Mouse (Mus musculus) ES-E14 (cell line): ENCODE data around the gene Ccdc88c. TPM values are rescaled to one million over a fixed set of nuclear protein-coding genes. Genes with fewer than 3 reads are reported as not detected.

Experiments used
- DNase-seq: peaks from one replicate; pipeline ENCODE4 v3.0.0-alpha.2; 2013; ENCODE audit warnings: low read depth, low spot score
- H3K27ac ChIP-seq: 2 replicates; pipeline ENCODE4 v1.5.1; 2012; ENCODE audit warnings: low read depth, mild to moderate bottlenecking, low read length, moderate library complexity, mixed read lengths; ENCODE audit not compliant: poor library complexity, insufficient read depth, severe bottlenecking
- H3K36me3 ChIP-seq: 2 replicates; pipeline ENCODE4 v1.6.1; 2012; ENCODE audit warnings: mild to moderate bottlenecking, low read length, moderate library complexity, mixed read lengths; ENCODE audit not compliant: control insufficient read depth, poor library complexity, insufficient read depth, severe bottlenecking
- H3K4me1 ChIP-seq, 2 experiments: fragments of 150-350 bp in 1 of 2; sonication (generic) in 1 of 2; 2 replicates each; pipeline ENCODE4 v1.6.1; 2012; ENCODE audit warnings: low read length in 2 of 2, mild to moderate bottlenecking in 1 of 2, mixed read lengths in 1 of 2; ENCODE audit not compliant: control insufficient read depth in 2 of 2, insufficient read depth in 2 of 2, poor library complexity in 1 of 2
- H3K4me3 ChIP-seq, 2 experiments: fragments of 150-350 bp in 1 of 2; sonication (generic) in 1 of 2; 2 replicates each; pipeline ENCODE4 v1.5.1; 2012; ENCODE audit warnings: low read length in 2 of 2, low read depth in 1 of 2, mild to moderate bottlenecking in 1 of 2, mixed read lengths in 1 of 2; ENCODE audit not compliant: insufficient read depth in 1 of 2, poor library complexity in 1 of 2, severe bottlenecking in 1 of 2
- H3K9ac ChIP-seq: 2 replicates; pipeline ENCODE4 v1.6.1; 2012; ENCODE audit warnings: low read depth, mild to moderate bottlenecking, low read length, mixed read lengths; ENCODE audit not compliant: poor library complexity, insufficient read depth, severe bottlenecking
- H3K9me3 ChIP-seq: fragments of 150-350 bp; sonication (generic); 2 replicates; pipeline ENCODE4 v1.6.1; 2012; ENCODE audit warnings: low read depth, mild to moderate bottlenecking, low read length; ENCODE audit not compliant: control insufficient read depth, insufficient read depth
- CHD2 ChIP-seq: IDR thresholded peaks from 2 replicates; pipeline ENCODE4 v1.6.1; 2014; ENCODE audit warnings: mild to moderate bottlenecking, low read depth, low read length, inconsistent platforms
- HCFC1 ChIP-seq: IDR thresholded peaks from 2 replicates; pipeline ENCODE4 v1.6.1; 2012; ENCODE audit warnings: low read length, inconsistent platforms, borderline replicate concordance; ENCODE audit not compliant: insufficient read depth
- MAFK ChIP-seq: IDR thresholded peaks from 2 replicates; pipeline ENCODE4 v1.6.1; 2014; ENCODE audit warnings: mild to moderate bottlenecking, low read depth, low read length, inconsistent platforms; ENCODE audit not compliant: insufficient read depth
- ZC3H11A ChIP-seq: IDR thresholded peaks from 2 replicates; pipeline ENCODE4 v1.6.1; 2012; ENCODE audit warnings: low read depth, mild to moderate bottlenecking, inconsistent platforms, low read length, borderline replicate concordance
- ZNF384 ChIP-seq: IDR thresholded peaks from 2 replicates; pipeline ENCODE4 v1.6.1; 2012; ENCODE audit warnings: low read depth, low read length, inconsistent platforms
- in situ Hi-C, 2 experiments: fragments of 600-800 bp; cut with MboI; formaldehyde crosslinking; loops; one replicate each; pipeline ENCODE4 v1.15.1; 2025; ENCODE audit warnings: low sequenced_read_pairs in 2 of 2, inconsistent platforms in 1 of 2; ENCODE audit not compliant: unreplicated experiment in 2 of 2
- total RNA-seq: library from RNA; depleted of rRNA; stranded (reverse); fragments of 300-350 nt; gene quantifications from 2 replicates; pipeline ENCODE4 v1.2.3, GENCODE M21; 2012

The Ccdc88c gene
- total RNA-seq, 1 experiment, result 35.7 TPM

- H3K4me3 ChIP-seq, result no peak overlapping the region
- TF ChIP-seq HCFC1 (no peak), ZC3H11A (no peak), ZNF384 (no peak), MAFK (no peak), CHD2 (no peak)
- peaks cover 0 to 7% of the 10 kb centered on the region in 2 experiments; a peak in 1 of 4 replicates for H3K4me1 ChIP-seq
- no peak for DNase-seq
- peaks cover 12% of the 10 kb centered on the region; the same call in 1 of the 2 replicates for H3K36me3 ChIP-seq
- H3K9me3 ChIP-seq, result no peaks in the 10 kb centered on the region
- no peak overlapping the region for H3K27ac ChIP-seq
- H3K9ac ChIP-seq, result no peak overlapping the region
- in situ Hi-C loops, result loop anchor here in 1 of 2 experiments (5.0 kb wide), 1 partner anchor 75 kb away; no protein-coding TSS in a partner anchor
These were observed 71.6 kb downstream of the Ccdc88c start for GRCm38 (mm10) chr12:100957257-100957656.

- Histone ChIP-seq H3K27ac (no peak overlapping the region), H3K4me3 (no peak overlapping the region), H3K4me1 (peaks cover 0 to 7% of the 10 kb centered on the region in 2 experiments; a peak in 1 of 4 replicates), H3K9ac (no peak overlapping the region), H3K9me3 (no peaks in the 10 kb centered on the region), H3K36me3 (peaks cover 10% of the 10 kb centered on the region; the same call in 1 of the 2 replicates)
- no peak for DNase-seq
- TF ChIP-seq HCFC1 (no peak), CHD2 (no peak), ZNF384 (no peak), MAFK (no peak), ZC3H11A (no peak)
- in situ Hi-C loops, result loop anchor here in 1 of 2 experiments (5.0 kb wide), 1 partner anchor 75 kb away; no protein-coding TSS in a partner anchor
These were observed 72.0 kb downstream of the Ccdc88c start for GRCm38 (mm10) chr12:100956825-100957224.

- DNase-seq, result no peak
- H3K27ac ChIP-seq, result no peak overlapping the region
- peaks cover 0 to 7% of the 10 kb centered on the region in 2 experiments; a peak in 1 of 4 replicates for H3K4me1 ChIP-seq
- TF ChIP-seq MAFK (no peak), CHD2 (no peak), ZC3H11A (no peak)
- H3K36me3 ChIP-seq, result peaks cover 17% of the 10 kb centered on the region; the same call in 1 of the 2 replicates
- no peak overlapping the region for H3K4me3 ChIP-seq
- H3K9ac ChIP-seq, result no peak overlapping the region
- no peaks in the 10 kb centered on the region for H3K9me3 ChIP-seq
- in situ Hi-C loops, result loop anchor here in 1 of 2 experiments (5.0 kb wide), 1 partner anchor 76 kb away; no protein-coding TSS in a partner anchor
These were observed 72.8 kb downstream of the Ccdc88c start for GRCm38 (mm10) chr12:100956028-100956427.

GRCm38 (mm10) chr12:100953926-100954325 is 74.9 kb downstream of the Ccdc88c start:
- Histone ChIP-seq H3K36me3 (peaks cover 18% of the 10 kb centered on the region; the same call in 1 of the 2 replicates), H3K9me3 (no peaks in the 10 kb centered on the region), H3K4me3 (no peak overlapping the region), H3K27ac (no peak overlapping the region), H3K4me1 (peaks cover 0 to 9% of the 10 kb centered on the region in 2 experiments; a peak in 1 of 4 replicates), H3K9ac (no peak overlapping the region)
- in situ Hi-C loops, result loop anchor here in 1 of 2 experiments (5.0 kb wide), 1 partner anchor 73 kb away; the partner anchor contains the start of gene Ccdc88c
- TF ChIP-seq MAFK, result no peak
- TF ChIP-seq ZNF384, result no peak
- no peak for TF ChIP-seq HCFC1
- no peak for TF ChIP-seq CHD2
- TF ChIP-seq ZC3H11A, result no peak
- no peak for DNase-seq
